Mouse (Mus musculus): Measurements from ENCODE around the gene Lpin2.

Lpin2 gene

GRCm38 (mm10) chr17:71177336-71177735, 5.0 kb upstream of the Lpin2 start:
- no peak for DNase-seq (ENCODE audit: low spot score)

- no peak for DNase-seq (ENCODE audit: low spot score)
Observed at GRCm38 (mm10) chr17:71177949-71178348, 4.4 kb upstream of the Lpin2 start.

GRCm38 (mm10) chr17:71178530-71179181, 3.7 kb upstream of the Lpin2 start:
- no peak for DNase-seq (ENCODE audit: low spot score)

GRCm38 (mm10) chr17:71179551-71180309, 2.6 kb upstream of the Lpin2 start:
- no peak for DNase-seq (ENCODE audit: low spot score)

- DNase-seq (ENCODE audit: low spot score), result no peak
Observed at GRCm38 (mm10) chr17:71180601-71181000, 1.8 kb upstream of the Lpin2 start.

GRCm38 (mm10) chr17:71182871-71183656, 704 bp downstream of the Lpin2 start:
- DNase-seq (ENCODE audit: low spot score), result peak; percentile 88

- DNase-seq (ENCODE audit: low spot score), result no peak
Observed at GRCm38 (mm10) chr17:71183657-71184261, 1.4 kb downstream of the Lpin2 start.

GRCm38 (mm10) chr17:71184356-71185111, 2.2 kb downstream of the Lpin2 start:
- no peak for DNase-seq (ENCODE audit: low spot score)

- no peak for DNase-seq (ENCODE audit: low spot score)
Observed at GRCm38 (mm10) chr17:71185368-71185767, 3.0 kb downstream of the Lpin2 start.

GRCm38 (mm10) chr17:71190589-71190988, 8.2 kb downstream of the Lpin2 start:
- DNase-seq (ENCODE audit: low spot score), result no peak

- no peak for DNase-seq (ENCODE audit: low spot score)
Observed at GRCm38 (mm10) chr17:71191063-71191462, 8.7 kb downstream of the Lpin2 start.

GRCm38 (mm10) chr17:71191651-71192419, 9.5 kb downstream of the Lpin2 start:
- no peak for DNase-seq (ENCODE audit: low spot score)

- no peak for DNase-seq (ENCODE audit: low spot score)
Observed at GRCm38 (mm10) chr17:71193019-71193418, 10.7 kb downstream of the Lpin2 start.

- no peak for DNase-seq (ENCODE audit: low spot score)
Observed at GRCm38 (mm10) chr17:71193485-71193884, 11.1 kb downstream of the Lpin2 start.

- no peak for DNase-seq (ENCODE audit: low spot score)
Observed at GRCm38 (mm10) chr17:71194906-71195632, 12.7 kb downstream of the Lpin2 start.

GRCm38 (mm10) chr17:71195633-71196391, 13.5 kb downstream of the Lpin2 start:
- no peak for DNase-seq (ENCODE audit: low spot score)

GRCm38 (mm10) chr17:71196415-71196814, 14.1 kb downstream of the Lpin2 start:
- DNase-seq (ENCODE audit: low spot score), result no peak

GRCm38 (mm10) chr17:71199346-71199745, 17.0 kb downstream of the Lpin2 start:
- no peak for DNase-seq (ENCODE audit: low spot score)

GRCm38 (mm10) chr17:71202136-71202535, 19.8 kb downstream of the Lpin2 start:
- DNase-seq (ENCODE audit: low spot score), result no peak

All from ovary, adult 18-20 months (tissue).